Mouse (Mus musculus) ovary, postnatal 10 days (tissue): ENCODE results near the gene Tagln.

ENCODE experiments used
- DNase-seq: peaks from one replicate; pipeline ENCODE4 v3.0.0; 2022; ENCODE audit warnings: low spot score

Tagln gene

DNA sequence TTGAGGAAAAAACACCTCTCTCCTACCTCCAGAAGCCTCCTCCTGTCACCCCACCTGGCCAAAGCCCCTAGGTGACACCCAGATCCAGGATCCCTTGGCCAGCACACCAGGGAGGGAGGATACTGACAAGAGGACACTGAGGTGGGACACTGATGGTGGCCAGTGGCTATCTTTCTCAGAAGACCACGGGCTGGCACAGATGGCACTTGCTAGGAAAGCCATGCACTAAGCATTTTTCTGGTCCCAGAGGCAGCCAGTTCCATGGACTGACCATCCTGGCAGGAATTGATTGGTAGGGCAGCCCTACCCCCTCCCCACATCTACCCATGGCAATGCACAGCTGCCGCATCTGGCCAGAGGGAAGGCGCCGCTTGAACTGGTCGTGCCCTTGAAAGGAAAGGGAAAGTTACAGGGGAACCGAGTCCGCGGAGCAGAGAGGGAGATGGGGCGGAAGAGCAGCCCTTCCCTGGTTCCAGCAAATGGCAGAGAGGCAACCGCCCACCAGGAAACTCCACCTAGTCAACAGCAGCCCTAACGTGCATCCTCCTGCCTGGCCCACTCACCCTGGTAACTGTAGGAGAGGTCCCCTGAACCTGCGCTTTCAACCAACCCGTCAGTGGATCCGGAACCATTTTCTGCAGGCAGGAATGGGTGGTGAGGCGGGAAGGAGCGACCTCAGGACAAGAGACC is 10.5 kb upstream of the Tagln start:
- DNase-seq = no peak

DNA sequence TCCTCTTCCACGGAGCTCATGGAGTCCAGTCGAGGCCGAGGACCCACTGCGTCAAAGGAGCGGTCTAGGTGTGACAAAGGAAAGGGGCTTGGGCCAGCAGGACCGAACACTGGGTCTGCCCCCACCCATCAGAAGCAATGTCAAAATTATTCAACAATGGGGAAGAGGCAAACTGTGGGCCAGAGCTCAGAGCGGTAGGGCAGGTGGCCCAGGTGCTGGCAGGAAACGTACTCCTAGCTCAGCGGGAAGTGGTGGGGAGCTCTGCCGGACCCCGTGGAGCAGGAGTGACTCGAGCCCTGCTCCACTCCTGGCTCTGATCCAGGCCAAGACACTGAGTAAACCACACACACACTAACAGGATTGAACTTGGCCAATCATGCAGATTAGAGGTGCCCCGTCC is 9.9 kb upstream of the Tagln start:
- DNase-seq = no peak

DNA sequence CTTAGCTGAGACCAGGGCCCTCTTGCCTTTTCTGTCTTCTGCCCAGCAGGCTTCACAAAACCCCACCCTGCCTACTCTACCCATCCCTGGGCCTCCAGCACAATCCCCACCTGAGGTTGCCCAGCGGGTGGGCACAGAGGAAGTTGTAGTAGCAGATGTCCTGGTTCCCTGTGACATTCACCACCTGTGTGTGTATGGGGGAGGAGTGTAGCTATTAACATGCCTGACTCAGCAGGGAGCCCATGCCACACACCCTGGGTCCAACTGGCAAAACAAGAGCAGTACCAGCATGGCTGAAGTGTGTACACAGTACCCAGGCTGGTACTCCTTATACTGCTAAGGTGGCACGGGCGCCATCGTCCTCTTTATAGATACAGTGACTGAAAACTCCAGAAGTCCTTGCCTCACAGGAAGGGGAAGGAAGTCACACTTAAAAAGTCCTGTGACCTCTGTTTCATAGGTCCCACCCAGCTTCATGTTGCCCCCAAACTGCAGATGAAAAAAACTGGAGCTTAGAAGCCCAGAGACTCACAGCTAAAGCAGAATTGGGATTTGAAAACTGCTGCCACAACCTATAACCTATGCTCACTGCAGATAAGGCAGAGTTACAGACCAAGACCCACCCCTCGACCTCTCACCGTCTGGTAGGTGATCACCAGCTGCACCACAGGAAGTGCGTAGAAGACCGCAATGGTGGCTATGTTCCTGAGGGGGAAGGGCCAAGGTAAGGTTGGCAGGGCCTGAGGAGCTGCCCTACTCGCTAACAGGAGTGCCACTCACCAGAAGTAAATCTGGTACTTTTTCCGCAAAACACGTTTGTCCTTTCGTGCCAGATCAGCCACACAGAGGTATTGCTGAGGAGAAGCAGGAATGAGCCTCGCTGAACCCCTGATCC is 8.9 kb upstream of the Tagln start:
- no peak for DNase-seq

DNA sequence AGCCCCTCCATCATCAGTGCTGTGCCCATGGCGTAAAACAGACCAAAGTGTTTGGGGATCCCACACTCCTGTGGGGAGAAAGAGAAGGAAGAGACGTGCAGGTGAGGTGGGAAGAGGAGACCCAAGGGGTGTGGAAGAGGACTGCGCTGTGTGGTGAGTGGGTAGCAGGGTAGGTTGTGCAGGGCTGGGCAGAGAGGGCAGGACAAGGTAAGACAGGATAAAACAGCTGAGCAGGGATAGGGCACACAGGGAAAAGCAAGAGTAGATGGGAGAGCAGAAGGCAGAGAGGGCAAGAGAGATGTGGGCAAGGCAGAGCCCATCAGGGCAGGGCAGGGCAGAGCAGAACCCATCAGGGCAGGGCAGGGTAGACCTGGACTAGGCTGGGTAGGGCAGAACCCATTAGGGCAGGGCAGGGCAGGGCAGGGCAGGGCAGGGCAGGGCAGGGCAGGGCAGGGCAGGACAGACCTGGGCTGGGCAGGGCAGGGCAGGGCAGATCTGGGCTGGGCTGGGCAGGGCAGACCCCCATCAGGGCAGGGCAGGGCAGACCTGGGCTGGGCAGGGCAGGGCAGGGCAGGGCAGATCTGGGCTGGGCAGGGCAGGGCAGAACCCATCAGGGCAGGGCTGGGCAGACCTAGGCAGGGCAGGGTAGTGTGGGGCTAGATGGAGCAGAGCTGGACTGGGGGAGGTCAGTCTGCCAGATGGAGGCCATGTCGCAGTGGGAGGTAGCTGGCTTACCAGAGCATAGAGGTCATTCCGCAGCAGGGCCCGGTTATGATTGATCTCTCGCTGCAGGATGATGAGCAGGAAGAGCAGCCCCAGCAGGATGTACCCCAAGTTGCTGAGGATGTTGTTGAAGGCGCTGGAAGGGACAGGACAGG is 8.0 kb upstream of the Tagln start:
- DNase-seq = no peak

DNA sequence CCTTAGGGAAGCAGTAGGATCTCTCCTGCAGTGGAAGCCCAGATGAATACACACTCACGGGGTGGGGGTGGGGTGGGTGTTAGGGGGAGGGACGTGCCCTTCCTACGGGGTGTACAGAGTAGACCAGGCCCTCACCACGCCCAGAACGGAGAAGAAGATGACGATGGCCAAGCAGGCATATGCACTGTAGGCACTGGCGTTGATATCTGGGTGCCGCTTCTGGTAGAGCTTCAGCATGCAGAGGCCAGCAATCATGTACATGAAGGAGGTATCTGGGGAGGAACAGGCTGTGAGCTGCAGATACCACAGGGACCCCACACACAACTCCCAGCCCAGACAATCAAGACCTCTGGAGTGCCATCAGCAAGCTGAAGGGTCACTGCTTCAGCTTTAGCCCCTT is 7.1 kb upstream of the Tagln start:
- no peak for DNase-seq

DNA sequence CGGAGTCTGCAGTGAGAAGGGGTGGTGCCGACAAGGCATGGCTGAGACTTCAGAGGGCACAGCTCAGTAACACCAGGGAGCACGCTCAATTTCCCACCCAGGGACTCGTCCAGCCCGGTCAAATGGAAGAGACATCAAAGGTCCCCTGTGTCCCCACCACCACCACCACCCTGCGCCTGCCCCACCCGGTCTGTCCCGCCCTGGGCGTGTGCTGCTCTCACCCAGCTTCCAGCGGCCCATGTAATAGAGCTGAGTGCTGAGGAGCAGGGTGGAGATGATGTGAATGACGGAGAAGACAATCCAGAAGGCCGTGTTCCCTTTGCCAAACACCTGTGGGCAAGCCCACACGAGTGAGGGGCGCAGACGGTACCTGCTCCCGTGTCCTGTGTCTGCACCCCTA is 6.6 kb upstream of the Tagln start:
- DNase-seq = no peak

DNA sequence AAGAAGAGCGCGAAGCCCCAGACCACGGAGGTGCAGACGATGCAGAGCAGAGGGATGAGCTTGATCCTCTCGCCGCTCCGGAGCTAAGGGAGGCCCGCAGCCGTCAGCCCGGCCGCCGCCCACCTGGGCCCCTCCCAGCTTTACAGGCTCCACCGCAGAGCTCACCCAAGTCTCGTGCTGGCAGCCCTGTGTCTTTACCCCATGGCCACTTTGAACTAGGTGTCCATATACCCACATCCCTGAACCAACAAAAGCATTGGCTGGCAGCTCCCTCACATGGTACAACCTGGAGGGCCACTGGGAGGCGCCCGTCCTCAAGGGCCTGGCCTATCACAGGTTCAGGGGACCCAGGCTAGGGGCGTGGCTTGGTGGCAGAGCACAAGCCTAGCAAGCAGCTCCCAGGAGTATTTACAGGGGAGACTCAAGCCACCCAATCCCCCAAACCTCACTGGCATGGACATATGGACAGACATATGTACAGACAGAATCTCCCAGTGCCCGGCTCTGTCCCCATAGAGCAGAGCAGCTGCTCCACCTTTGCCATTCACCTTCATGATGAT is 5.6 kb upstream of the Tagln start:
- DNase-seq = no peak

DNA sequence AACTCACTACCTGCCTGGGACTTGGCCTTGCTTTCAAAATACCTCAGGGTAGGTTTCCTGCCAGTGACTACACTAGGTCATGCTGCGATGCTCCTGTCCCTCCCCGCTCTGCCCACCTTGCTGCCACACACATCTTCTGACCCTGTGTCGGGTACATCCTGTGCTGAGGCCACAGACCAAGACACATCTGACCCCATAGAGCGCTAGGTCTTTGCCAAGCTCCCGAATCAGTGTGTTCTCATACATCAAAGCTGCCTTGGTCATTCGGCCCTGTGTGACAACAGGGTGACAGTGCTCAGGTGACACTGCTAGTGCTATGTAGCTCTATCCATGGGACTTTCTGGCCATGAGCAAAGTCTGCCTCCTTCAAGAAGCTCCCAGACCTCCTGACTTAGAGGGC is 3.9 kb upstream of the Tagln start:
- no peak for DNase-seq

DNA sequence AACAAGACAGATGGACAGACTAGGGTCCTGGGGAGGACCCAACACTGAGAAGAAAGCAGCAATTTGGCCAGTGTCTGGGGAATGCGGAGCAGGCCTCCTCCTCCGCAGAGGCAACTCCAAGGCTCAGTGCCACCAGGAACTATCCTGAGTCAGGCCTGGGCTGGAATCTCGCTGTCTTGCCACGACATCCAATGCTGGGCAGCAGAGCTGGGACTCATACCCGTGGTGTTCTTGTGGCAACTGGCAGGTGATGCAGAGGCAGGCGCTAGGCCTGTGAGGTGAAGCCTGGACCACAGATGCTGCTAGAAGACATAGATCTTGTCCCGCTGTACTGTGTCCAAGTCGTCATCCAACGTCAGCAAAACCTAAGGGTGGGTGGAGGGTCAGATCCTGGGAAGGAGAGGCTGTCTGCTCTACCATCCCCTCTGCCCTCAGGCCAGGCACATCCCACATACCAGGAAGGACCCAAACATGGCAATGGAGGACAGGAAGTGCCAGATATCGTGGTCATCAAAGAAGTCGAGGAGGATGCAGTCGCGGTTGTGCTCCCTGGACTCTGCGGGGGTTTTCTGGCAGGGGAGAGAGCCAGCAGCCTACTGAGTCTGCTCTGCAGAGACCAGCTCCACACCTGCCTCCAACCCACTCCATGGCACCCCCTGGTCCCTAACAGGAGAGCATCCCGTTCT is 3.2 kb upstream of the Tagln start:
- DNase-seq = no peak

DNA sequence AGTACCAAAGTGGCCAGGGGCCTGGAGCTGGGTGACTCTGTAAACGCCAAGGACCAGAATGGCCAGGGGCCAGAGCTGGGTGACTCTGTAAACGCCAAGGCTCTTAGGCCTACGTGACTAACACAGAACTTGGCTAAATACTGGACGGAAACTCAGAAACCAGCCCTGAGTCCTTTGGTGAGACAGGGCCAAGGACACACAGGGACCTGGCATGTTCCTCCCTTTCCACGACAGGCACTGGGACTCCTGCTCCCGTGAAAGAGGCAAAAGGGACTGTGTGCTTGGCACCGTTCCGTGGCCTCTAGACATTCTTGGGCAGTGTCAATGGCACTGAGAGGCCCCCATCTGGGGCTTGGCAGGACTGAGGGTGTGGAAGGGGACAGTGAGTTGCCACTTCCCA is 2.2 kb upstream of the Tagln start:
- DNase-seq = no peak

DNA sequence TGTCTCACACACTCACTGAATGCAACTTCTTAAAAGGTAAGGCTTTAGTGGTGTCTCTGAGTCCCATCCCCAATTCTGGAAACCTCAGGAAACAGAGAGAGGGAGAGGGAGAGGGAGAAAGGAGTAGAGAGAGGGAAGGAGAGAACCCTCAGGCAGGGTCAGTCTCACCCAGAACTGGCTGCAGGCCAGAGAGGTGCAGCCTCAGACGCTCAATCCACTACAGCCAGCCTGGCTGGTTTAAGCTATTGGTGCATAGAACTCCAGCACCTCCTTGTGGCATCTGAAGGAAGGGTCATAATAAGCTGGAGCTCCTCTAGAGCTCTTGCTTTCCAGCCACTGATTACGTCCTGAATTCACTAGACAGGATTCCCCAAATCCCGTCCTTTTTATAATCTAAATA is 1.0 kb upstream of the Tagln start:
- DNase-seq = no peak

DNA sequence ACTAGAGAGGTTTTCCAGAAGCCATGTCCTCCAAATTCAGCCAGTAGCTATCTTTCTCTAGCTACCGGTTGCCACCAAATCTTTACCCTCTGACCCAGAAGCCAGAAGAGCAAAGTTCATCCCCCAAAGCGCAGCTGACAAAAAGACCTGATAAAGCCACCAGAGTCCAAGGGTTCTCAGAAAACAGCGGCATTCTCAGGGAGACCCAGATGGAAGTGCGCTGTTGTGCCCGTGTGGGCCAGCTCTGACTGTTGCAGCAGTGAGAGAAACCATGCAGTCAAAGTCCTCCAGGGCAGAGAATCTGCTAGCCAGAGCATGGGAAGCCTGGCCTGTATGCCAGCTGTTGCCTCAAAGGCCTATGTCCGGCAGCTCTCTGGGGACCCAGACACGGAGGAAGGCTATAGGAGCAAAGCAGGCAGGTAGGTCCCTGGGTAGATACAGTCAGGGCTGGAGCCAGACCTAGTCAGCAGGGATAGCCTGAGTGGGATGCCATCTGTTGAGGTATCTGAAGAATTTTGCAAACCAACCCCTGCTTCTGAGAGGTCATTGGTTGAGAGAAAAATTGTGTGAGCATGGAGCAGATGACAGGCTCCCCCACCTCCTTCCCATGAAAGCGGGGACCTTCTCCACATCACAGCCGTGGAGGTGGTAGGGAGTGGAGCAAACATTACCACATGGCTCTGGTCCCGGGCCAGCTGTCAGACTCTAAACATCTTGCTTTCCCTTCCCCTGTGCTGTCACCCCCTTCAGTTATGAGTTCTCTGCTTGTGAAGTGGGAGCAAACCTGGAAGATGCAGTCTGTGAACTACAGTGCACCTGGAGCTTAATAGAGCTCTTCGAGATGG is 3.1 kb downstream of the Tagln start:
- DNase-seq = no peak

DNA sequence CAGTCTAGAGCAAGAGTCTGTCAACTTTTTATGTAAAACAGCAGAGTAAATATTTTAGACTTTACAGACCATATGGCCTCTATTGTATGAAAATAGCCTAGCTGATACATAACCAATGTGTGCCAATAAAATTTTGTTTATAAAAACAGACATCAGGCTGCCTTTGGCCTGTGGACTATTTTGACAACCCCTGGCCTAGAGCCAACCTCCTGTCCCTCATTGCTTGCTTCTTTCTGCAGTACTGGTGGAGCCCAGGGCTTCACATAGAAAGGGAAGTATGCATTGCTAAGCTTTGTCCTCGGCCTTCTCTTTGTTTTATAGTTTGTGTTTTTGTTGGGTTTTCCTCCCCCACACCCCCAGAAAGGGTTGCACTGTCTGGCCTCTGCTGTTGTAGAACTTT is 3.9 kb downstream of the Tagln start:
- no peak for DNase-seq

DNA sequence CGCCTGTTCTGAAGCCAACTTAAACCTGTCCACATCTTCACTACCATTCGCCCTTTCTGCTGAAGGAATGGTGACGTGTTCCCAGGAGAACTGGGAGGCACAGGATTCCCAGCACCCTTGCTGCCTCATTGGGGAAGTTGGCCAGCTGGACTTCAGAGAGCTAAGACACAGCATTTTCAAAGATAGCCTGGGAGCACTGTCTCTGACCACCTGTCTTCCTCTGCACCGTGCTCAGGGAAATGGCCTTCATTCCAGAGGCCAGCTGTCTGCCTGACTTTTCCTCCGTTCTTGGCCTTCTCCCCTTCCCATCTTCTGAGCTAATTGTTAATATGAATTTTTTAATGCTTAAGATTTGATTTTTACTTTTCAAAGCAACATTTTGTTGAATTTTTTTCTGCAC is 6.6 kb downstream of the Tagln start:
- no peak for DNase-seq

DNA sequence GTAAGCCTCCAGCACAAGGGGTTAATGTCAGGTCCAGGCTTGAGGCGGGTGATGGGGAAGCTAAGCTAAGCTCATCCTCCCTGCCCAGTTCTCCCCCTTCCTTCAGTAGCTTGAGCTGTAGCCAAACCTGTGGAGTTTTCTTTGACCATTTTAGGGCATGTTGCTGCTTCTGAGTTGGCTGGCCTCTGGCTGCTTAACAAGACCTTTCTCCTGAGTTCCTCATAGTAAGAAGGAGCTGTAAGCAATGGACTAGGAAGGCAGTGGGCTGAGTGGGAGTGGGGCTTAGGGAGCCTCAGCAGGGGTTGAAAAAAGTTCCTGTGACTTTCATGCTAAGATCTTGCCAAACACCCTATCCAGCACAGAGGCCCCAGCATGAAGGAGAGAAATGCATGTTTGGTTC is 16.0 kb downstream of the Tagln start:
- DNase-seq = no peak

DNA sequence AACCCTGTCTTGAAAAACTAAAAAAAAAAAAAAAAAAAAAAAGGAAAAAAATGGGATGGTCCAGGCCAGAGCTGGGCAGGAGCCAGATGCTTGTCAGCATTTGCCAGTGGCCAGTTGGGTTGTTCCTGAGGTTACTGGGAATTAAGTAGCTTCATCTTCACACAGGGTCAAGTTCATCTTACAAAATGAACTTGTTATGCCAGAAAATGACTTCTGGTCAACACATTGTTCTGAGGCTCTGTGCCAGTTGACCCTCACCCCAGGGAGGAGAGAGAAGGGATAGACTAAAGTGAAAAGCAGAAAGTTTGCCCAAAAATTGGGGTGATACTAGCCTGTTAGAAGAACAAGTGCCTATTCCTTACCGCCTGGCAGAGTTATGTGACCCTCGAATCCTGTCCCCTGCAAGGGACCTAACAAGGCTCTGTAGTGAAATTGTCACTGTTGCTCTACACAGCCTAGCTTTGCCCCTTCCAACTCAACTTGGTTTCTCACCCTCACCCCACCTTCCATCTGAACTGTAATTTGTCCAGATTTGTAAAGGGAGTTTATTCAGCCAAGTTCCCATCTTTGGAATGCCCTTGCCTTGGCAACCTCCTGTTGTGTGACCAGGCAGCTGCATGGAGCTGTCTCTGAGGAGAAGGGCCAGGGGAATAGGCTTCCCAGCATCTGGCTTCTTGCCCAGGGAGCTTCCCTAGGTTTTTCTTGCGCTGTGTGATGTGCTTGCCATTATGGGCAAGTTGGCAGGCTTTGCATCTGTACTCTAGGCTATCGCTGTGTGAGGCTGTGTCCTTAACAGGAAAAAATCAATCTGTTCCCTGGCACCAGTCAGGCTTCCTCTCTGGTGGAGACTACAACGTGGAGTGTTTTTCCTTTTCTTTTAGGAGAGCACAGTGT is 18.6 kb downstream of the Tagln start:
- no peak for DNase-seq

DNA sequence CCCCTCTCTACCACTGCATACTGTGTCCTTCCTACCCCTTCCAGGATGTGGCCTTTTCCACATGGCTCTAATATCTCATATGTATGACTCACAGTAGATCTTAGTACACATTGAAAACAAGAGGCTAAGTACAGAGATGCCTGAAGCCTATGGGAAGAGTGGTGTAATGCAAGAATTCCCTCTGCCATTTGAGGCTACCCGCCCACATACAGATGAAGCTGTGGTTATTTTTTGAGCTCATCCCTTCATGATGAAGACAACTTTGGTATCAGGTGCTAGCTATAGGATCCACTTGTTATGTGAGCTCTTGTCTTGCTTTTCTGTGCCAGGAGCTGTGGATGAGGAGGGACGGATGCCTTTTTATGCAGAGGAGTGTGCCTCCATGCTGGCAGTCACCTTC is 20.2 kb downstream of the Tagln start:
- DNase-seq = no peak

DNA sequence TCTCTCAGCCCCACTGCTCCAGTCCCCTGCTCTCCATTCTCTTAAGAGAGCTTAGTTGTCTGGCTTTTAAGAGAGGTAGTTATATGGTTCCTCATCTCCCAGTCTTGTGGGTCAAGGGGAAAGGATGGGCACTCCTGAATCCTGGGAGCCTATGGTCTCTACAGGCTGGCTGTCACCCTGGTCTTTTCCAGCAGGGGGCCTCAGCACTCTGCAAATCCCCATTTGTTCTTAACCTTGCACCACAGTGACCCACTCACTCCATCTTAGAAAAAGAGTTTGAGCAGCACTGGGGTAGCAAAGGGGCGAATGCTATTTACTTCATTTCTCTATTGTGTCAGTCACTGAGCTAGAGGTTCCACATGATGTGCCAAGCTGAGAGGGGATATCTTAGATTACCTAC is 24.2 kb downstream of the Tagln start:
- DNase-seq = no peak

DNA sequence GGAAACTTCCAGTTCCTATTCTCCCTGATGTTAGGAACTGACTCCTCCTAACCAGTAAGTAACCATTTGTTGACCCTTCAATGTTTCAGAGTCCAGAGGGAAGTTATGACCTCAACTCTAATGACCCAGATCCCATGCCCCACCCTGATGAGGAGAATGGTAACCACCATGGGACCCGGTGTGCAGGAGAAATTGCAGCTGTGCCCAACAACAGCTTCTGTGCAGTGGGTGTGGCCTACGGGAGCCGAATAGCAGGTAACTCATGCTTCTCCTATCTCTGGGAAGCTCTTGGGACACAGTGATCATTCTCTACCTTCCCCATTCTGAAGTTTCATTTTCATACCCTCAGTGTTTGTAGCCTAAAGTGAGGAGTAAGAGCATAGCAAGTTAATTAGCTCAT is 24.9 kb downstream of the Tagln start:
- no peak for DNase-seq

DNA sequence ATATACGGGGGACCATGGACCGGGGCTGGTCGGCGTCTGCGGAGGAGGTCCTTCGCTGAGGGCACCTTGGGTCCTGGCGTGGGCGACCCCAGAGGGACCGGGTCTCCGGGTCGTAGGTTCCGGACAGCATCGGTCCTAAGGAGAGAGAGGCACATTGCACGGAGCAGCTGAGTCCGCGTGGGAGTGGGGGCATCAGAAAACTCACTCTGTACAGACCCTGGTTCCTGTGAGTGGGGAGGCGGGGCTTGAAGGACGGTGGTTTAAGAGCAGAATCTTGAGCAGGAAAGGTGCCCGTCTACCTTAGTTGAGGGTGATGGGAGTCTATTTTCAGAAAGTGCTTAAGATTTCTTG is 28.8 kb downstream of the Tagln start:
- DNase-seq = no peak
